Mouse (Mus musculus) lung, embryonic 15.5 days (tissue): ENCODE results near the gene Hhip. TPM values are rescaled to one million over a fixed set of nuclear protein-coding genes. Genes with fewer than 3 reads are reported as not detected.

Source experiments
- ATAC-seq: fragments of 200-750 bp; cut with Nextera tagmentation; 2 replicates; pipeline ENCODE4 v1.8.0; 2017; ENCODE audit warnings: moderate number of reproducible peaks, borderline replicate concordance; ENCODE audit not compliant: low FRiP score, low TSS enrichment; ENCODE audit errors: extremely low read depth
- H3K27ac ChIP-seq: fragments of 300-500 bp; sonication (generic); 2 replicates; pipeline ENCODE4 v1.5.1; 2015; ENCODE audit warnings: moderate library complexity, mild to moderate bottlenecking, inconsistent platforms
- H3K27me3 ChIP-seq: fragments of 300-500 bp; sonication (generic); 2 replicates; pipeline ENCODE4 v1.6.1; 2015; ENCODE audit warnings: inconsistent platforms
- H3K36me3 ChIP-seq: fragments of 300-500 bp; sonication (generic); 2 replicates; pipeline ENCODE4 v1.6.1; 2015; ENCODE audit warnings: inconsistent platforms
- H3K4me1 ChIP-seq: fragments of 300-500 bp; sonication (generic); 2 replicates; pipeline ENCODE4 v1.6.1; 2015; ENCODE audit warnings: inconsistent platforms
- H3K4me2 ChIP-seq: fragments of 300-500 bp; sonication (generic); 2 replicates; pipeline ENCODE4 v1.6.1; 2015; ENCODE audit warnings: inconsistent platforms, mild to moderate bottlenecking, moderate library complexity
- H3K4me3 ChIP-seq: fragments of 300-500 bp; sonication (generic); 2 replicates; pipeline ENCODE4 v1.5.1; 2015; ENCODE audit warnings: mild to moderate bottlenecking, inconsistent platforms
- H3K9ac ChIP-seq: fragments of 300-500 bp; sonication (generic); 2 replicates; pipeline ENCODE4 v1.6.1; 2015; ENCODE audit warnings: inconsistent platforms
- H3K9me3 ChIP-seq: fragments of 300-500 bp; sonication (generic); 2 replicates; pipeline ENCODE4 v1.6.1; 2016; ENCODE audit warnings: inconsistent platforms
- WGBS: fragments of 180-500 bp; shearing (Covaris S2); methylation state at CpG from one replicate; pipeline ENCODE4 v1.1.7; 2015; 5-methylcytosine and 5-hydroxymethylcytosine counted together
- polyA plus RNA-seq: library from polyadenylated mRNA; unstranded; fragments of >200 nt; fragmentation: Nextera tagmentation; extraction: Ambion mirVana; gene quantifications from 2 replicates; pipeline ENCODE4 v1.2.1, GENCODE M21; 2015

The Hhip gene
- polyA plus RNA-seq = 59.5 and 60.5 TPM in 2 replicates

DNA sequence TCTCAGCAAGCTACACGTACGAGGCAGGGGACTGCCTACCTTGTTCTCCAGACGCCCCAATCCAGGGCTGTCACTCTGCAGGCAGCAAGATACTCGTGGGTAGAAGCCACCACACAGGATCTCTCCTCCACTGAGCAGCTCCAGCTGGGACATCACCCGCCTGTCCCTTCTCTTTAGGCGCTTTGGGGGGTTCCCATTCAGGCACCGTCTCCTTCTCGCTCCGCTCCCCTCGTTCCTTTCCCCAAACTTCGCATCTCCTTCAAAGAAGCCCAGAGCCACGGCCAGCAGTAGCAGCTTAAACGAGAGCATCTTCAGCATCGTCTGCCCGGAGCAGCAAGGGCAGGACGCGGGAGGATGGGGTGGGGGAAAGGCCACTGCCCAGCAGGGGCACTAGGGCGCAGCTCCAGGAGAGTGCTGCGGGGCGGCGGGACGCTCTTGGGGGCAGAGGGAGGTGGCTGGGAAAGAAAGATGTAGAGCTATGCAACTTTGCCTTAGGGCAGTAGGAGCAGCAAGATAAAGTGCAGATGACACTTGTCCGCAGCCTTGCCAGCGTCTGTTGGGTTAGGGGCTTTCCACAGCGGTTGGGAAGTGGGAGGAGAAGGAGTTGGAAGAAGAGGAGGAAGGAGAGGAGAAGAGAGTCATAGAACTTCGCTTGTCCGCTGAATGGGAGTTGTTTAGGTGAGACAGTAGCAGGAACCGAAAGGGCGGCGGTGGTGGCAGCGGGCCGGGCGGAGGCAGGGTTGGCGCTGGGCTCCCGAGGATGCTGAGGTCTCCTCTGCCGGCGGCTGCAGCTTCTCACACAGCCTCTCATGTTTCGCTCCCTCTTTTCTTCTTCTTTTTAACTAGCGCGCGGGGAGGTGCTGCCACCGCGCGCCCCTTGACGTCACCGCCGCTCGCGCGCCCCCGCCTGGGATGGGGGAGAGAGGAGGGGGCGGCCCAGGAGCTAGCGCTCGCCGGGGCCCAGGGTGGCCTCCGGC is at the start of gene Hhip:
Gene Hhip (minus strand): TSS at position 809 of the 977 bp plus-strand sequence.
- Histone ChIP-seq H3K9me3 (no peaks in the 10 kb centered on the region), H3K9ac (peak within 1 kb of the TSS; percentile 56), H3K4me3 (peak within 1 kb of the TSS; percentile 54), H3K36me3 (no peaks in the 10 kb centered on the region), H3K4me1 (peaks cover 21% of the 10 kb centered on the region), H3K27me3 (no peaks in the 10 kb centered on the region), H3K27ac (peak within 1 kb of the TSS; percentile 70), H3K4me2 (peak within 1 kb of the TSS; percentile 91)
- under 1% methylated on average over 38 of the region's 56 CpGs for WGBS
- ATAC-seq = peak; percentile 86

GRCm38 (mm10) chr8:80087021-80087420 is 29.2 kb upstream of the Hhip start:
- H3K27me3 ChIP-seq = no peaks in the 10 kb centered on the region
- WGBS = 85% methylated on average over 2 of the region's 2 CpGs
- no peak overlapping the region for H3K4me2 ChIP-seq
- H3K9ac ChIP-seq = no peak overlapping the region
- ATAC-seq = no peak
- no peaks in the 10 kb centered on the region for H3K4me1 ChIP-seq
- no peak overlapping the region for H3K4me3 ChIP-seq
- no peak overlapping the region for H3K27ac ChIP-seq
- H3K36me3 ChIP-seq = no peaks in the 10 kb centered on the region
- no peaks in the 10 kb centered on the region for H3K9me3 ChIP-seq

DNA sequence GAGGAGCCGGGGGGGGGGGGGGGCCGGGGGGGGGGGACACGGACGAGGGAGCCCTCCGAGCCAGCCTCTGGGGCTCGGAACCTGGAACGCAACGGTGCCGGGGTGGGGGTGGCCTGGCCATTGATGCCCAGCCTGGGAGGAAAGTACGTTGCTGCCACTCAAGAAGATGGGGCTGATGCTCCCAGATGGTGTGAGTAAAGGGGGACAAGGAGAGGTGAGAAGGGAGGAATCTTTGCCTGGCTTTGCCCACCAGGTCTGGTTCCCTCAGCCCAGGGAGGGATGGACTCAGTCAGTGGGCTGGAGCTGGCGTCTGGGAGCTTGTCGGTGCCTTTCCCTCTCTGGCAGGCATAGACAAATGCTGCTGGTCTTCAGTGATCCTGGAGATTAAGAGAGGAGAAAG is 387 bp upstream of the Hhip start:
- Histone ChIP-seq H3K27me3 (no peaks in the 10 kb centered on the region), H3K36me3 (no peaks in the 10 kb centered on the region), H3K4me1 (peaks cover 18% of the 10 kb centered on the region), H3K4me2 (peak overlapping the region; percentile 91), H3K4me3 (peak overlapping the region; percentile 54), H3K9me3 (no peaks in the 10 kb centered on the region), H3K27ac (peak overlapping the region; percentile 54; the same call in 1 of the 2 replicates), H3K9ac (peak overlapping the region; percentile 17; the same call in 1 of the 2 replicates)
- ATAC-seq = peak; percentile 16; the same call in 1 of the 2 replicates
- WGBS = 3% methylated on average over 8 of the region's 12 CpGs

GRCm38 (mm10) chr8:80056331-80057070 is 1.3 kb downstream of the Hhip start:
- peak overlapping the region; percentile 56 for H3K9ac ChIP-seq
- H3K36me3 ChIP-seq = no peaks in the 10 kb centered on the region
- 8% methylated on average over 13 of the region's 13 CpGs for WGBS

GRCm38 (mm10) chr8:80055777-80056176 is 2.0 kb downstream of the Hhip start:
- no peaks in the 10 kb centered on the region for H3K9me3 ChIP-seq
- peak overlapping the region; percentile 54 for H3K4me3 ChIP-seq
- no peak for ATAC-seq
- no peaks in the 10 kb centered on the region for H3K27me3 ChIP-seq
- H3K9ac ChIP-seq = peak overlapping the region; percentile 56; the same call in 1 of the 2 replicates
- peak overlapping the region; percentile 91 for H3K4me2 ChIP-seq
- peak overlapping the region; percentile 12; the same call in 1 of the 2 replicates for H3K27ac ChIP-seq
- 9% methylated on average over 10 of the region's 10 CpGs for WGBS
- no peaks in the 10 kb centered on the region for H3K36me3 ChIP-seq
- peaks cover 21% of the 10 kb centered on the region for H3K4me1 ChIP-seq

More at GRCm38 (mm10) chr8:80056331-80057070, 1.3 kb downstream of the Hhip start:
- Histone ChIP-seq H3K9me3 (no peaks in the 10 kb centered on the region), H3K4me3 (peak overlapping the region; percentile 54), H3K4me1 (peaks cover 21% of the 10 kb centered on the region), H3K4me2 (peak overlapping the region; percentile 91), H3K27ac (no peak overlapping the region; the same call in 1 of the 2 replicates), H3K27me3 (no peaks in the 10 kb centered on the region)
- ATAC-seq = no peak

GRCm38 (mm10) chr8:80055094-80055493 is 2.7 kb downstream of the Hhip start:
- Histone ChIP-seq H3K36me3 (no peaks in the 10 kb centered on the region), H3K9ac (no peak overlapping the region), H3K4me2 (peak overlapping the region; percentile 91), H3K4me1 (peaks cover 21% of the 10 kb centered on the region), H3K27me3 (no peaks in the 10 kb centered on the region), H3K9me3 (no peaks in the 10 kb centered on the region), H3K27ac (peak overlapping the region; percentile 12; the same call in 1 of the 2 replicates), H3K4me3 (peak overlapping the region; percentile 54)
- no peak for ATAC-seq
- 22% methylated on average over 6 of the region's 6 CpGs for WGBS

DNA sequence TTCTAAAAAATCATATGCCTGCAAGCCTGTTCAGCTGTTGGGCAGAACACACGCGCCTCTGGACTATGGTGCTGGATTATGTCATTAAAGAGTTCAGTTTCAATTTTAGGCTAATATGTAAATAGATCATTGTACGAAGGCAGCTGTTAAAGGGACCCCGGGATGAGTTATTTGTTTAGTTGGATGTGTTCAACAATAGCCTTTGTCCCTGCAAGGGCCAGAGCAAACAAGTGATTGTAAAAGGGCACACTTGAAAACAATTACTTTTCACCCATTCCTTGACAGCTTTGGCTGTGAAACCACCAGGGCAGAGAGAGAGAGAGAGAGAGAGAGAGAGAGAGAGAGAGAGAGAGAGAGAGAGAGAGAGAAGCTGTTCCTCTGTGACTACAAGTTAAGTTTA is 3.6 kb downstream of the Hhip start:
- H3K4me2 ChIP-seq = peak overlapping the region; percentile 91
- H3K4me3 ChIP-seq = peak overlapping the region; percentile 54
- no peak overlapping the region for H3K9ac ChIP-seq
- WGBS = 14% methylated on average over 4 of the region's 4 CpGs
- H3K27me3 ChIP-seq = no peaks in the 10 kb centered on the region
- no peaks in the 10 kb centered on the region for H3K36me3 ChIP-seq
- peaks cover 21% of the 10 kb centered on the region for H3K4me1 ChIP-seq
- no peaks in the 10 kb centered on the region for H3K9me3 ChIP-seq
- no peak for ATAC-seq
- H3K27ac ChIP-seq = no peak overlapping the region

DNA sequence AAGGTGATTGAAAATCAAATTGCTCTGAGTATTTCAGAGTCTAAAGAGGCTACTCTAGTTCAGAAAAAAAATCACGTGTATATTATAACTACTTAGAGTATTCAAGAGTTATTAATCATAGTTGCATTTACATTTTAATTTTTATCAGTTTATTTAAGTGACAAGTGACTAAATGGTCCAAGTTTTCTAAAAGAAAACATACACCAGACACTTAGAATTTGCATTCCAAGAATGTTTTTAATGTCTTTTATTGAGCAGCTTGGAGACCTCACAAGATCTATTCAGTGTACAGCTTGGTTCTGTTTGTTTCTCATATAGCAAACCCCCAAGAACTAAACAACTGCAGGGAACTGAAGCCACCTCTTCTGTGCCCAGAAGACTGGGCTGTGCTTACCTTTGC is 5.0 kb downstream of the Hhip start:
- H3K27ac ChIP-seq = no peak overlapping the region
- H3K9ac ChIP-seq = no peak overlapping the region
- peak overlapping the region; percentile 91; the same call in 1 of the 2 replicates for H3K4me2 ChIP-seq
- no peak overlapping the region for H3K4me3 ChIP-seq
- 0 out of 2 replicates have a peak, but pooled peaks cover 3% of the 10 kb centered on the region for H3K36me3 ChIP-seq
- ATAC-seq = no peak
- 32% methylated on average over 1 of the region's 1 CpGs for WGBS
- H3K27me3 ChIP-seq = no peaks in the 10 kb centered on the region
- no peaks in the 10 kb centered on the region for H3K9me3 ChIP-seq
- H3K4me1 ChIP-seq = peaks cover 21% of the 10 kb centered on the region

- ATAC-seq = no peak
- 62% methylated on average over 5 of the region's 5 CpGs for WGBS
Measured at GRCm38 (mm10) chr8:80051494-80051893, 6.3 kb downstream of the Hhip start.

GRCm38 (mm10) chr8:80049256-80050005 is 8.4 kb downstream of the Hhip start:
- Histone ChIP-seq H3K4me2 (peak overlapping the region; percentile 37; the same call in 1 of the 2 replicates), H3K9me3 (no peaks in the 10 kb centered on the region), H3K36me3 (0 out of 2 replicates have a peak, but pooled peaks cover 3% of the 10 kb centered on the region), H3K27me3 (no peaks in the 10 kb centered on the region), H3K27ac (no peak overlapping the region), H3K9ac (no peak overlapping the region), H3K4me1 (peaks cover 12% of the 10 kb centered on the region), H3K4me3 (no peak overlapping the region)
- peak; percentile 27; the same call in 1 of the 2 replicates for ATAC-seq
- 17% methylated on average over 15 of the region's 15 CpGs for WGBS

More at GRCm38 (mm10) chr8:80051494-80051893, 6.3 kb downstream of the Hhip start:
- peaks cover 13% of the 10 kb centered on the region for H3K4me1 ChIP-seq
- no peak overlapping the region for H3K9ac ChIP-seq
- no peaks in the 10 kb centered on the region for H3K27me3 ChIP-seq
- H3K9me3 ChIP-seq = no peaks in the 10 kb centered on the region
- H3K4me2 ChIP-seq = no peak overlapping the region
- 0 out of 2 replicates have a peak, but pooled peaks cover 3% of the 10 kb centered on the region for H3K36me3 ChIP-seq
- no peak overlapping the region for H3K27ac ChIP-seq
- no peak overlapping the region for H3K4me3 ChIP-seq

GRCm38 (mm10) chr8:80048256-80048655 is 9.6 kb downstream of the Hhip start:
- no peak for ATAC-seq
- Histone ChIP-seq H3K4me2 (no peak overlapping the region), H3K9me3 (no peaks in the 10 kb centered on the region), H3K27me3 (no peaks in the 10 kb centered on the region), H3K36me3 (0 out of 2 replicates have a peak, but pooled peaks cover 3% of the 10 kb centered on the region), H3K4me3 (no peak overlapping the region), H3K4me1 (peaks cover 4% of the 10 kb centered on the region; the same call in 1 of the 2 replicates), H3K27ac (no peak overlapping the region), H3K9ac (no peak overlapping the region)
- 59% methylated on average over 4 of the region's 4 CpGs for WGBS
